Mouse (Mus musculus): ENCODE measurements at regions not wholly inside any gene's neighbourhood (a gene's known extent, or its start where the extent isn't known, plus 50 kb on each side); places are given as distances from the start of the nearest gene placed in this dataset.
"Not testable (repeated sequence)": the region's sequence is repeated elsewhere in the genome, so short reads cannot be mapped to it uniquely, and the experiment has no call there.

DNA sequence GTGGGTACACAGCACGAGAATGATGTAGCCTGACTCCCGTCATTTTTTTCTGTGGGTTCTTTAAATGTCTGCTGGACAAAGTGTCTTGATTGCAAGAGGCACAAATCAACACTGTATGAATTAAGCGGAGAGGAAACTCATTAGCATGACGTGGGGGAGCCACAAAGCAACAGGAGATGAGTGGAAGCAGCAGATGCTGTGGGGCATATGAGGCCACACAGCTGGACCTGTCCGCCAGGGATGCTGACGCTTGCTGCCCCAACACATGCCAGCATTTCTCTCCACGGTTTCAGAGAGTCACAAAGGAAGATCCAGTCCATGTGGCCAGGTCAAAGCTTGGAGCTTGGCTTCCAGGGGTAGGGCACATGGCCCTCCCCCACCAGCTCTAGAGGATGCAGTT, 277.9 kb downstream of the Eipr1 start:
- ChIA-PET CTCF (no interaction called here), POLR2A (interaction anchor here in 1 of 4 experiments (0.6 kb wide), 1 partner anchor 41 kb away, joined by 3 read pairs; no protein-coding TSS in a partner anchor)

DNA sequence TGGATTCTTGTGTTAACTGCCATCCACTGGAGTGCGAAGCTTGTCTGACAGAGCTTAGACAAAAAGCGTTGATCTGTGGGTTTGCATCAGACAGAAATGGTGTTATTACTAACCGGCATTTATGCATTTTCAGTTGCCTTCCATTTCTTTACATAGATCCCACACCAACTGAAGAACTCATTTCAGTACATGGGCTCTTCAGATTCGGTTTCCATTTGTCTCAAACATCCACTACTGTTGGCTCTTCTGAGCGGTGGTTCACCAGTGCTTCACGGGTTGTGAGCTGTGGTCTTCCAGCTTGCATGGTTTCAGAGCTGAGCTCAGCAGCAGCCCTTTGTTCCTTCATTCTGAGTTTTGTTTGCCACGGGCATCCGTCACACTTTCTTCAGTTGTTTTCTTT, 294.4 kb downstream of the Eipr1 start:
- POLR2A ChIA-PET = no interaction called here
- CTCF ChIA-PET = no interaction called here

GRCm38 (mm10) chr12:29048596-29048995, 297.0 kb downstream of the Eipr1 start:
- CTCF ChIA-PET, POLR2A ChIA-PET: not testable (repeated sequence)

- CTCF ChIA-PET = interaction anchor here in 1 of 4 experiments (0.6 kb wide), 1 partner anchor 291 kb away, joined by 3 read pairs; no protein-coding TSS in a partner anchor
- POLR2A ChIA-PET = interaction anchor here in 1 of 4 experiments (1.4 kb wide), 1 partner anchor 19 kb away, joined by 8 read pairs; no protein-coding TSS in a partner anchor
These were observed 297.5 kb downstream of the Eipr1 start for GRCm38 (mm10) chr12:29049105-29049511.

DNA sequence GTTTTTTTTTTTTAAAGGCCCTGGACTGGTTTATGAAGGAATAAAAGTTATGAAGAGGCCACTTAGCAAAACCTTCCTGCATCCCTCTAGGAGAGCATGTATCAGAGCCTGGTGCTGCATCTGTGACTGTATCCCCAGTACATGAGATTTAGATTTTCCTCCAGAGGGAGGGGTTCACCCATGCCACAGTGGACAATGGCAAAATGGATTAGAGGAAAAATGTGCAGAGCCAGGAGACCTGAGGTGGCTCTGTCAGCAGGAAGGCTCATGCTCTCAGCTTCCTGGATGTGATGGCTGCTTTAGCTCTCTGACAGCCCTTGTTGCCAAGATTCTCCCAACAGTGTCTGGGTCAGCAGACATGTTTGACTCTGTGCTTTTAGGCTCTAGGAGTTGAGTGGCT, 298.2 kb downstream of the Eipr1 start:
- POLR2A ChIA-PET = interaction anchor here in 1 of 4 experiments (1.4 kb wide), 1 partner anchor 19 kb away, joined by 8 read pairs; no protein-coding TSS in a partner anchor
- CTCF ChIA-PET = interaction anchor here in 1 of 4 experiments (0.6 kb wide), 1 partner anchor 290 kb away, joined by 3 read pairs; no protein-coding TSS in a partner anchor

DNA sequence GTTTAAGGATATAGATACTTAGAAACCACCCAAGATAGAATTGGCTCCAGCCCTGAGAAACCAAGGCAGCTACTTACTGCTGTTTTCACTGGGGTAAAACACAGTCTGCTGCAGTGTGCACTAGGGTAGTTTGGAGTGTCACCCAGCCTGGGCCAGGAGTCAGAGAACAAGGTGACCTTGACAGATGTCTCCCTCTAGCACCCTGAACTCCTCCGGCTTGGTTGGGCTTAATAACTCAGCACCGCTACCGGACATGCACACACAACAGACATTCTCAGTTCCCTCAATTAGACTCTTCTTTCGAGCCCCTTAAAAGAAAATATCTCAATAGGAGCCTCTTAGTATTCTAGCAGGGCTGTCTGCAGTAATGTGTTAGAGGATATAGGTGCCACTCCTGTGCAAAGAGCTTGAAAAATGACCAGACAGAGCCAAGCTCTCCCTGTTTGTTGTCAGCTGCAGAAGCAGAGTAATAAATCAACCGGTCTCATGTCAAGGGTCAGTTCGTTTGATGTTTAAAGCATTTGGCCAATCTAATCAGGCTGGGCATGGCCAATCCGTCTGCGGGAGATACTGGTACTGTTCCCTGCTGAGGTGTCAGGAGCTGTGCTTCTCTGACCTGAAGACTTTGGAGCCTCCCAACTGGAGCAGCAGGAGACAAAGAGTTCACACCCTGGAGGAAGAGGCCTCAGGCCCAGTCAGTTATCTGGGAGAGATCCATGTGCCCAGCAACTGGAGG, 299.1 kb downstream of the Eipr1 start:
- ChIA-PET CTCF (interaction anchor here in 1 of 4 experiments (0.6 kb wide), 1 partner anchor 805 kb away, joined by 10 read pairs; no protein-coding TSS in a partner anchor), POLR2A (interaction anchor here in 1 of 4 experiments (1.4 kb wide), 1 partner anchor 18 kb away, joined by 8 read pairs; no protein-coding TSS in a partner anchor)

DNA sequence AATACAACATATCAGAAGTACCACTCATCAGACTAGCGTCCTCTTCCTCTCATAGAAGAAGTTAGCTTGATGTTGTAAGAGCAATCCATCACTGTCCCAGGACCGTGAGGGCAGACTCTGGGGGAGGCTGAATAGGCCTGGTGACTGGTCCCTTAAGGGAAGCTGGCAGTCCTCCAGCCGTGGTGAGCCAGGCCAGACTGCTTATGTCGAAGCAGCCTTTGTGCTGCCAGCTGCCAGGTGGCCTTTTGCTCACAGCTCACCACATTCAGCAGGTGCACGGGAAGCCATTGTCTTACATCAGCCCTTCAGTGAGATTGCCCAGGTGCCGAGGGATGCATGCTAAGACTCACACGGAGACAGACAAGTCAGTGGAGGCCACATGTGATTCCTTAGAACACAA, 302.8 kb downstream of the Eipr1 start:
- ChIA-PET POLR2A (no interaction called here), CTCF (interaction anchor here in 2 of 4 experiments (0.5 to 1.3 kb wide), 2 partner anchors 14 to 581 kb away, joined by 3 read pairs; no protein-coding TSS in a partner anchor)

GRCm38 (mm10) chr12:29062025-29062637, 310.5 kb downstream of the Eipr1 start:
- ChIA-PET POLR2A (no interaction called here), CTCF (no interaction called here)

- ChIA-PET CTCF (no interaction called here), POLR2A (no interaction called here)
These were observed 311.2 kb downstream of the Eipr1 start for GRCm38 (mm10) chr12:29062801-29063200.

GRCm38 (mm10) chr12:29068180-29068579, 316.6 kb downstream of the Eipr1 start:
- ChIA-PET POLR2A (interaction anchor here in 2 of 4 experiments (0.6 to 1.1 kb wide), 2 partner anchors 19 to 28 kb away, joined by 4 to 8 read pairs; no protein-coding TSS in a partner anchor), CTCF (interaction anchor here (0.5 to 1.4 kb wide), 21 partner anchors 8 to 769 kb away, joined by 3 to 6 read pairs (median 3); partner anchors contain the start of gene Rps7 (in 1 of the 4))

DNA sequence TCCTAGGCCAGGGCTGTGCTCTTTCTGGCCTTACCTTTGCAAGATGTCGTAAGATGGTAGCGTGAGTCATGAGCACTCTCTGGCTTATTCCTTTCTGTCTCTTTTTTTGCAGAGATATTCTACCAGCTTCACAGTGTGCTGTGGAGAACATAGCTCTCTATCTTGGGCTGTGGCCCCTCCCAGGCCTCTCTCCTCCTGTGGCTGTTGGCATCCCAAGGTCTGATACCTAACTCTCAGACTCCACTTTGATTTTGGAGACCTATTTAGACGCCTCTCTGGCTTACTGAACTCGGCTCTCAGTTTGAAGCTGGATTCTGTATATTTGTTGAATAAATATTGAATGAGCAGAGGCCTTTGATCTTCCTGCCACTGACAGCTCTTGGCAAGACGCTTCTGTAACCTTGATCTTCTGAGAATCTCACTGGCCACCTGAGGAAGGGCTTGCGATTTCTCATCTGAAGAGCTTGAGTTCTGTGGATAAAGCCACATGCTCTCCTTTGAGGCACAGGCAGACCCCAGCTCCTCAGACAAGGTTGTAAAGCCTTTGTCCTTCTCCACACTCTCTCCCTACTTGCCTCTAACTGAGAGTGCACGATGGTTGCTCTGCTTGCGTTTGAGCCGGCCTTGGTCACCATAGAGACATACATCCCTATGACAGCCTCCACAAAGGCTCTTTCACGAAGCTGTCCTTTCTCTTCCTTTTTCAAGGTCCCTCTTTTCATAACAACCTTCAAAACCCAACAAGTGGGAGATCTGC, 323.7 kb downstream of the Eipr1 start:
- ChIA-PET POLR2A (interaction anchor here in 3 of 4 experiments (0.5 to 1.9 kb wide), 8 partner anchors 8 to 535 kb away, joined by 3 to 6 read pairs (median 4); no protein-coding TSS in a partner anchor), CTCF (interaction anchor here in 1 of 4 experiments (1.0 kb wide), 1 partner anchor 7 kb away, joined by 3 read pairs; no protein-coding TSS in a partner anchor)

- CTCF ChIA-PET = interaction anchor here in 2 of 4 experiments (0.5 to 1.0 kb wide), 3 partner anchors 8 to 571 kb away, joined by 3 read pairs; no protein-coding TSS in a partner anchor
- POLR2A ChIA-PET = interaction anchor here in 2 of 4 experiments (0.7 to 1.7 kb wide), 4 partner anchors 8 to 30 kb away, joined by 3 to 4 read pairs (median 3); no protein-coding TSS in a partner anchor
These were observed 325.0 kb downstream of the Eipr1 start for GRCm38 (mm10) chr12:29076606-29077005.

GRCm38 (mm10) chr12:29079011-29079410, 327.4 kb downstream of the Eipr1 start:
- ChIA-PET CTCF (no interaction called here), POLR2A (no interaction called here)

DNA sequence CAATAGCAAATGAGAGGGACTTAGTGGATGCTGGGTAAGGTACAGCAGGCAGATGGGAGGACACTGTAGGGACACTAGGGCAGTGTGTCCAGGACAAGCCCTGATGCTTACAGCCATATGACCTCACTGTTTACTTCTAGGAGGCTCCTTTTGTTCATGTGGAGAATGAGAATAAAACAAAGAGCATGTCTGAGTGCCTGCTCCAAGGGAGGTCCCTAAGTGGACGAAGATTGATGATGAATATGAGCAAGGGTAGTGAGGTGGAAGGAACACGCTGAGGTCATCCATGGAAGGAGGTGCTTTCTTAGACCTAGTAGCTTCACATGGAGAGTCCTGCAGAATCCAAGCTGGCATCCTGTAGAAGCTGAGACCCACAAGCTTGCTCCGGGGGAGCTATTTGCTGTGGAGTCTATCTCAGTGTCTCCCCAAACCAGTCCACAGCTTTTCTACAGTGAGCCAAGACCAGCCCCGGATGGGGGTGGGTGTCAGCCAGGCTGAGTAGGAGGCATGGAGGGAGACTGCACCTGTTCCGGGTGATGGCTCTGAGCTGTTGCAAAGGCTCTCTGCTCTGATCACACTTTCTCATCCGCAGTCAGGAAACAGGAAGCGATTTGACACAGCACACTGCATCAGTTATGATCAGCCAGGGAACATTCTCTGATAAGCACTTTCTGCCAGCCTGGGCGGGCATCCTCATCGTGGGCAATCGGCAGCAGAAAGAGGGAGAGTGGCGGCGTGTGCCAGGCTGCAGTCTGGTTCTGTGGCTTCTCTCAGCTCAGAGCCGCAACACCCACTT, 332.0 kb downstream of the Eipr1 start:
- POLR2A ChIA-PET = interaction anchor here in 2 of 4 experiments (1.1 to 3.8 kb wide), 5 partner anchors 9 to 13 kb away, joined by 3 to 21 read pairs (median 4); no protein-coding TSS in a partner anchor
- CTCF ChIA-PET = interaction anchor here in 1 of 4 experiments (0.8 kb wide), 1 partner anchor 15 kb away, joined by 3 read pairs; no protein-coding TSS in a partner anchor

DNA sequence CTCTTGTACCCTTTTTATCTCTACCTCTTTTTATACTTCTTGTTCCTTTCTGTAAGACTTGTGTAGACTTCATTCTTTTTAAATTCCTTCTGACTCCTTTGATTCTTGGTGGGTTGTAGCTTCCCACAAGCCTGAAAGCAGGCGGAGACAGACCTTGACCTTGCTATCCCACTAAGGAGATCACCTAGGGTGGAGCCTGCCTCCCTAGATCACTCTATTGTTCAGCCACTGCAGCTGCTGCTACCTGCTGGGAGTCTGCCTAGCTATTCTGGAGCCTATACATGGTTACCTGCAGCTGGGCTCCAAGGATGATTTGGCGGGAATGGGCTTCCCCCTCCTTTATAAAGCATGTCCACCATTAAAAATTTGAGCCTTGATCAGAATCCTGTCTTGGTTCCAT, 335.6 kb downstream of the Eipr1 start:
- ChIA-PET POLR2A (interaction anchor here in 3 of 4 experiments (1.0 to 5.3 kb wide), 6 partner anchors 8 to 455 kb away, joined by 3 to 16 read pairs (median 4); partner anchors contain the start of gene Rps7 (in 1 of the 3)), CTCF (interaction anchor here in 1 of 4 experiments (1.7 kb wide), 1 partner anchor 9 kb away, joined by 5 read pairs; no protein-coding TSS in a partner anchor)

GRCm38 (mm10) chr12:29089634-29090033, 338.0 kb downstream of the Eipr1 start:
- CTCF ChIA-PET = interaction anchor here in 1 of 4 experiments (0.6 kb wide), 1 partner anchor 73 kb away, joined by 3 read pairs; no protein-coding TSS in a partner anchor

GRCm38 (mm10) chr12:29090451-29090850, 338.8 kb downstream of the Eipr1 start:
- POLR2A ChIA-PET = interaction anchor here in 1 of 4 experiments (0.6 kb wide), 1 partner anchor 387 kb away, joined by 5 read pairs; no protein-coding TSS in a partner anchor
- CTCF ChIA-PET = interaction anchor here in 1 of 4 experiments (0.6 kb wide), 1 partner anchor 14 kb away, joined by 4 read pairs; no protein-coding TSS in a partner anchor

More at GRCm38 (mm10) chr12:29089634-29090033, 338.0 kb downstream of the Eipr1 start:
- POLR2A ChIA-PET = interaction anchor here in 2 of 4 experiments (1.0 to 5.3 kb wide), 2 partner anchors 14 to 454 kb away, joined by 4 to 16 read pairs; partner anchors contain the start of gene Rps7 (in 1 of the 2)

All from embryonic stem cell, embryonic (primary cell).